Mouse (Mus musculus) MEL (cell line): ENCODE data around the gene Rab8b. TPM values are rescaled to one million over a fixed set of nuclear protein-coding genes. Genes with fewer than 3 reads are reported as not detected.

Experiments used
- DNase-seq: peaks from one replicate; pipeline ENCODE4 v3.0.0; 2011; ENCODE audit warnings: low read depth, low spot score
- H3K27ac ChIP-seq: 2 replicates; pipeline ENCODE4 v1.5.1; 2012; ENCODE audit warnings: low read depth, mild to moderate bottlenecking, control low read depth, low read length, moderate library complexity; ENCODE audit not compliant: control insufficient read depth
- H3K27me3 ChIP-seq, 2 experiments: fragments of 150-350 bp in 1 of 2; sonication (generic) in 1 of 2; 2 replicates each; pipeline ENCODE4 v1.6.1; 2012; ENCODE audit warnings: low read length in 2 of 2, mild to moderate bottlenecking in 2 of 2, improper control_type of control experiment in 1 of 2, moderate library complexity in 1 of 2; ENCODE audit not compliant: insufficient read depth in 2 of 2, control insufficient read depth in 1 of 2
- H3K36me3 ChIP-seq, 2 experiments: 2 replicates each; pipeline ENCODE4 v1.6.1; 2012 to 2014; ENCODE audit warnings: low read length in 2 of 2, improper control_type of control experiment in 1 of 2, inconsistent platforms in 1 of 2, mild to moderate bottlenecking in 1 of 2; ENCODE audit not compliant: insufficient read depth in 2 of 2, control insufficient read depth in 1 of 2
- H3K4me1 ChIP-seq, 2 experiments: fragments of 150-350 bp in 1 of 2; sonication (generic) in 1 of 2; 2 replicates each; pipeline ENCODE4 v1.6.1; 2012; ENCODE audit warnings: low read length in 2 of 2, improper control_type of control experiment in 1 of 2, mild to moderate bottlenecking in 1 of 2; ENCODE audit not compliant: insufficient read depth in 2 of 2, control insufficient read depth in 1 of 2
- H3K4me3 ChIP-seq, 2 experiments: fragments of 150-350 bp in 1 of 2; sonication (generic) in 1 of 2; 2 replicates each; pipeline ENCODE4 v1.5.1; 2012; ENCODE audit warnings: low read depth in 2 of 2, low read length in 2 of 2, mild to moderate bottlenecking in 2 of 2, moderate library complexity in 2 of 2, control low read depth in 1 of 2, improper control_type of control experiment in 1 of 2; ENCODE audit not compliant: control insufficient read depth in 1 of 2, insufficient read depth in 1 of 2
- H3K79me2 ChIP-seq: 2 replicates; pipeline ENCODE4 v1.6.1; 2012; ENCODE audit warnings: mild to moderate bottlenecking, low read length, moderate library complexity; ENCODE audit not compliant: control insufficient read depth, poor library complexity, insufficient read depth
- H3K9ac ChIP-seq: 2 replicates; pipeline ENCODE4 v1.6.1; 2012; ENCODE audit warnings: low read depth, mild to moderate bottlenecking, control low read depth, low read length, moderate library complexity; ENCODE audit not compliant: control insufficient read depth, poor library complexity, severe bottlenecking
- H3K9me3 ChIP-seq: fragments of 150-350 bp; sonication (generic); replicated peaks from 2 replicates; pipeline ENCODE4 v1.6.1; 2012; ENCODE audit warnings: mild to moderate bottlenecking, low read length, improper control_type of control experiment, moderate library complexity; ENCODE audit not compliant: insufficient read depth
- BHLHE40 ChIP-seq: IDR thresholded peaks from 2 replicates; pipeline ENCODE4 v1.6.1; 2012; ENCODE audit warnings: low read depth, mild to moderate bottlenecking, inconsistent platforms, low read length, improper control_type of control experiment, borderline replicate concordance
- CHD2 ChIP-seq: IDR thresholded peaks from 2 replicates; pipeline ENCODE4 v1.6.1; 2011; ENCODE audit warnings: low read length, improper control_type of control experiment
- CTCF ChIP-seq, 3 experiments: IDR thresholded peaks in 2 of 3; conservative IDR thresholded peaks in 1 of 3; 2 replicates each; pipeline ENCODE4 v1.5.1; 2011 to 2012; ENCODE audit warnings: low read length in 3 of 3, low read depth in 2 of 3, mild to moderate bottlenecking in 2 of 3, improper control_type of control experiment in 1 of 3, inconsistent platforms in 1 of 3, mixed read lengths in 1 of 3, moderate library complexity in 1 of 3; ENCODE audit not compliant: control insufficient read depth in 1 of 3, insufficient read depth in 1 of 3, poor library complexity in 1 of 3, severe bottlenecking in 1 of 3
- E2F4 ChIP-seq: IDR thresholded peaks from 2 replicates; pipeline ENCODE4 v1.6.1; 2011; ENCODE audit warnings: low read depth, low read length, improper control_type of control experiment, borderline replicate concordance
- ETS1 ChIP-seq: IDR thresholded peaks from 2 replicates; pipeline ENCODE4 v1.6.1; 2012; ENCODE audit warnings: low read depth, mild to moderate bottlenecking, inconsistent platforms, low read length, improper control_type of control experiment, moderate library complexity
- GABPA ChIP-seq: IDR thresholded peaks from 2 replicates; pipeline ENCODE4 v1.6.1; 2012; ENCODE audit warnings: low read depth, mild to moderate bottlenecking, inconsistent platforms, low read length, improper control_type of control experiment, moderate library complexity
- JUND ChIP-seq: IDR thresholded peaks from 2 replicates; pipeline ENCODE4 v1.6.1; 2011; ENCODE audit warnings: low read depth, mild to moderate bottlenecking, improper control_type of control experiment, low read length
- KAT2A ChIP-seq: conservative IDR thresholded peaks from 2 replicates; pipeline ENCODE4 v1.6.1; 2012; ENCODE audit warnings: low read depth, low read length, improper control_type of control experiment, inconsistent platforms
- MAFK ChIP-seq: IDR thresholded peaks from 2 replicates; pipeline ENCODE4 v1.6.1; 2011; ENCODE audit warnings: low read depth, mild to moderate bottlenecking, low read length, improper control_type of control experiment, borderline replicate concordance
- MAX ChIP-seq: IDR thresholded peaks from 2 replicates; pipeline ENCODE4 v1.6.1; 2011; ENCODE audit warnings: low read length, improper control_type of control experiment
- MAZ ChIP-seq: IDR thresholded peaks from 2 replicates; pipeline ENCODE4 v1.6.1; 2012; ENCODE audit warnings: low read depth, mild to moderate bottlenecking, inconsistent platforms, low read length, improper control_type of control experiment
- MXI1 ChIP-seq: IDR thresholded peaks from 2 replicates; pipeline ENCODE4 v1.6.1; 2011; ENCODE audit warnings: mild to moderate bottlenecking, low read depth, low read length, improper control_type of control experiment
- MYB ChIP-seq: IDR thresholded peaks from 2 replicates; pipeline ENCODE4 v1.6.1; 2011; ENCODE audit warnings: mild to moderate bottlenecking, low read depth, low read length, improper control_type of control experiment
- MYC ChIP-seq: IDR thresholded peaks from 2 replicates; pipeline ENCODE4 v1.6.1; 2011; ENCODE audit warnings: low read depth, mild to moderate bottlenecking, low read length, improper control_type of control experiment, moderate library complexity
- NRF1 ChIP-seq: IDR thresholded peaks from 2 replicates; pipeline ENCODE4 v1.6.1; 2014; ENCODE audit warnings: low read depth, mild to moderate bottlenecking, inconsistent platforms, low read length, improper control_type of control experiment, moderate library complexity; ENCODE audit not compliant: poor library complexity, insufficient read depth, severe bottlenecking
- POLR2A ChIP-seq, 2 experiments: IDR thresholded peaks; 2 replicates each; pipeline ENCODE4 v1.6.1; 2011 to 2012; ENCODE audit warnings: low read length in 2 of 2, mild to moderate bottlenecking in 2 of 2, control low read depth in 1 of 2, improper control_type of control experiment in 1 of 2, low read depth in 1 of 2, moderate library complexity in 1 of 2; ENCODE audit not compliant: control insufficient read depth in 1 of 2, insufficient read depth in 1 of 2, poor library complexity in 1 of 2
- POLR2AphosphoS2 ChIP-seq: IDR thresholded peaks from 2 replicates; pipeline ENCODE4 v1.6.1; 2011; ENCODE audit warnings: low read length, improper control_type of control experiment
- RAD21 ChIP-seq: IDR thresholded peaks from 2 replicates; pipeline ENCODE4 v1.6.1; 2011; ENCODE audit warnings: mild to moderate bottlenecking, low read depth, low read length, improper control_type of control experiment
- RCOR1 ChIP-seq: IDR thresholded peaks from 2 replicates; pipeline ENCODE4 v1.6.1; 2012; ENCODE audit warnings: low read depth, mild to moderate bottlenecking, inconsistent platforms, low read length, improper control_type of control experiment
- SIN3A ChIP-seq: IDR thresholded peaks from 2 replicates; pipeline ENCODE4 v1.6.1; 2012; ENCODE audit warnings: low read length, improper control_type of control experiment, inconsistent platforms
- TBP ChIP-seq: IDR thresholded peaks from 2 replicates; pipeline ENCODE4 v1.8.0; 2011; ENCODE audit warnings: low read depth, low read length, improper control_type of control experiment
- UBTF ChIP-seq: IDR thresholded peaks from 2 replicates; pipeline ENCODE4 v1.6.1; 2012; ENCODE audit warnings: low read depth, mild to moderate bottlenecking, inconsistent platforms, low read length, improper control_type of control experiment, moderate library complexity, borderline replicate concordance; ENCODE audit not compliant: insufficient read depth
- USF2 ChIP-seq, 2 experiments: IDR thresholded peaks; 2 replicates each; pipeline ENCODE4 v1.6.1; 2011 to 2012; ENCODE audit warnings: improper control_type of control experiment in 2 of 2, low read length in 2 of 2, borderline replicate concordance in 1 of 2, inconsistent platforms in 1 of 2, low read depth in 1 of 2, mild to moderate bottlenecking in 1 of 2; ENCODE audit not compliant: insufficient read depth in 1 of 2
- ZC3H11A ChIP-seq: IDR thresholded peaks from 2 replicates; pipeline ENCODE4 v1.6.1; 2012; ENCODE audit warnings: low read depth, mild to moderate bottlenecking, inconsistent platforms, low read length, improper control_type of control experiment
- ZKSCAN1 ChIP-seq: IDR thresholded peaks from 2 replicates; pipeline ENCODE4 v1.6.1; 2012; ENCODE audit warnings: low read depth, mild to moderate bottlenecking, inconsistent platforms, low read length, improper control_type of control experiment, moderate library complexity
- ZMIZ1 ChIP-seq: IDR thresholded peaks from 2 replicates; pipeline ENCODE4 v1.6.1; 2012; ENCODE audit warnings: low read depth, mild to moderate bottlenecking, inconsistent platforms, low read length, improper control_type of control experiment, moderate library complexity
- ZNF384 ChIP-seq: IDR thresholded peaks from 2 replicates; pipeline ENCODE4 v1.6.1; 2012; ENCODE audit warnings: low read depth, mild to moderate bottlenecking, inconsistent platforms, low read length, improper control_type of control experiment
- polyA plus RNA-seq, 2 experiments: library from polyadenylated mRNA; stranded (reverse) in 1 of 2; unstranded in 1 of 2; fragments of >175 nt in 1 of 2; fragments of >200 nt in 1 of 2; gene quantifications; 2 replicates each; pipeline versions ENCODE4 v1.2.1 to v1.2.4; 2012; ENCODE audit warnings: low replicate concordance in 2 of 2, low read depth in 1 of 2; ENCODE audit not compliant: insufficient read length in 2 of 2, insufficient read depth in 1 of 2, missing spikeins in 1 of 2
- total RNA-seq: library from RNA; depleted of rRNA; stranded (reverse); fragments of 300-350 nt; gene quantifications from 2 replicates; pipeline ENCODE4 v1.2.3, GENCODE M21; 2012

Rab8b gene
- total and polyA plus RNA-seq, 3 experiments = 16.1 to 16.4 TPM; not detected in 1

GRCm38 (mm10) chr9:66948536-66948935 is 29.0 kb upstream of the Rab8b start:
- H3K4me1 ChIP-seq = peaks cover 3 to 4% of the 10 kb centered on the region in 2 experiments; a peak in 2 of 4 replicates
- DNase-seq = no peak
- no peak overlapping the region for H3K27ac ChIP-seq
- no peak overlapping the region for H3K9ac ChIP-seq
- peaks cover 9 to 18% of the 10 kb centered on the region in 2 experiments for H3K36me3 ChIP-seq
- peaks cover 9% of the 10 kb centered on the region for H3K79me2 ChIP-seq
- TF ChIP-seq MAFK (no peak), MXI1 (no peak), CHD2 (no peak), SIN3A (no peak), POLR2A (IDR thresholded peaks at IDR 0.05; ENCODE audit: control insufficient read depth in 1 of 2, insufficient read depth in 1 of 2, low read depth in 1 of 2, low read length in 2 of 2, poor library complexity in 1 of 2) (no peak), CTCF (IDR thresholded peaks at IDR 0.05 in 2 of 3, conservative IDR thresholded peaks at IDR 0.05 in 1 of 3; ENCODE audit: control insufficient read depth in 1 of 3, insufficient read depth in 1 of 3, low read depth in 2 of 3, low read length in 3 of 3, poor library complexity in 1 of 3, severe bottlenecking in 1 of 3) (no peak)
- TF ChIP-seq, all 39 proteins: peak for 0
- Histone ChIP-seq H3K4me3 (no peak overlapping the region), H3K9me3 (no peaks in the 10 kb centered on the region), H3K27me3 (no peaks in the 10 kb centered on the region)

GRCm38 (mm10) chr9:66945647-66946641 is 26.5 kb upstream of the Rab8b start, which contains the start of gene Rps27l:
Gene Rps27l, plus strand, starts transcription at chr9:66946086.
- peak within 1 kb of the TSS; percentile 95 for H3K9ac ChIP-seq
- peak within 1 kb of the TSS; percentile 86 to 93 for H3K4me3 ChIP-seq
- peaks cover 3 to 4% of the 10 kb centered on the region in 2 experiments; a peak in 2 of 4 replicates for H3K4me1 ChIP-seq
- H3K79me2 ChIP-seq = peaks cover 9% of the 10 kb centered on the region
- no peaks in the 10 kb centered on the region for H3K27me3 ChIP-seq
- peak within 1 kb of the TSS; percentile 73 for H3K27ac ChIP-seq
- H3K36me3 ChIP-seq = peaks cover 9 to 18% of the 10 kb centered on the region in 2 experiments
- DNase-seq = peak; percentile 98
- no peaks in the 10 kb centered on the region for H3K9me3 ChIP-seq
- TF ChIP-seq GABPA (peak; percentile 47; the same call in 1 of the 2 replicates), ZMIZ1 (peak; percentile 94), ZNF384 (no peak), KAT2A (peak; percentile 52; the same call in 1 of the 2 replicates), UBTF (peak; percentile 63; the same call in 1 of the 2 replicates), JUND (no peak), MXI1 (peak; percentile 93), POLR2A (IDR thresholded peaks at IDR 0.05; ENCODE audit: control insufficient read depth in 1 of 2, insufficient read depth in 1 of 2, low read depth in 1 of 2, low read length in 2 of 2, poor library complexity in 1 of 2) (peak; percentile 85 to 96), POLR2AphosphoS2 (peak; percentile 85), MYB (no peak), MYC (peak; percentile 73), NRF1 (no peak), CHD2 (no peak), E2F4 (0 out of 2 replicates have a peak, but pooled peaks have one; percentile 36), MAX (no peak), ETS1 (peak; percentile 51; the same call in 1 of the 2 replicates), SIN3A (peak; percentile 96), USF2 (IDR thresholded peaks at IDR 0.05; ENCODE audit: borderline replicate concordance in 1 of 2, insufficient read depth in 1 of 2, low read depth in 1 of 2, low read length in 2 of 2) (no peak), TBP (peak; percentile 89), ZC3H11A (no peak), ZKSCAN1 (no peak), CTCF (IDR thresholded peaks at IDR 0.05 in 2 of 3, conservative IDR thresholded peaks at IDR 0.05 in 1 of 3; ENCODE audit: control insufficient read depth in 1 of 3, insufficient read depth in 1 of 3, low read depth in 2 of 3, low read length in 3 of 3, poor library complexity in 1 of 3, severe bottlenecking in 1 of 3) (no peak), RCOR1 (no peak), BHLHE40 (no peak), MAZ (peak; percentile 93), RAD21 (no peak)
